Mouse (Mus musculus): Measurements from ENCODE around the gene Entpd8. TPM values are rescaled to one million over a fixed set of nuclear protein-coding genes. Genes with fewer than 3 reads are reported as not detected.

The Entpd8 gene
- polyA plus RNA-seq, 1 experiment from 2014 or later: 1.7 TPM

- 71% methylated on average over 1 of the region's 1 CpGs for WGBS
- Histone ChIP-seq H3K4me1 (replicated peaks; ENCODE audit: control insufficient read depth, insufficient read depth, low read length) (no peaks in the 10 kb centered on the region), H3K36me3 (ENCODE audit: control insufficient read depth, insufficient read depth, low read length) (no peaks in the 10 kb centered on the region), H3K27me3 (replicated peaks; ENCODE audit: control insufficient read depth, insufficient read depth, low read length) (no peaks in the 10 kb centered on the region; the same call in 1 of the 2 replicates), H3K9ac (ENCODE audit: low read depth, low read length) (no peak overlapping the region), H3K4me3 (ENCODE audit: low read depth, low read length) (no peak overlapping the region), H3K27ac (ENCODE audit: low read depth, low read length) (no peak overlapping the region), H3K4me2 (no peak overlapping the region), H3K9me3 (ENCODE audit: control insufficient read depth, low read length) (no peaks in the 10 kb centered on the region)
- DNase-seq (ENCODE audit: low spot score) (no peak), ATAC-seq (replicated peaks; ENCODE audit: low FRiP score) (no peak)
These were observed 1.1 kb upstream of the Entpd8 start for GRCm38 (mm10) chr2:25078967-25079366.

GRCm38 (mm10) chr2:25083697-25084096 lies 3.6 kb downstream of the Entpd8 start:
- ATAC-seq (replicated peaks; ENCODE audit: low FRiP score) (no peak), DNase-seq (ENCODE audit: low spot score) (no peak)
- Histone ChIP-seq H3K36me3 (ENCODE audit: control insufficient read depth, insufficient read depth, low read length) (no peaks in the 10 kb centered on the region), H3K9ac (ENCODE audit: low read depth, low read length) (no peak overlapping the region), H3K4me2 (no peak overlapping the region), H3K27me3 (replicated peaks; ENCODE audit: control insufficient read depth, insufficient read depth, low read length) (no peaks in the 10 kb centered on the region; the same call in 1 of the 2 replicates), H3K4me1 (replicated peaks; ENCODE audit: control insufficient read depth, insufficient read depth, low read length) (no peaks in the 10 kb centered on the region), H3K9me3 (ENCODE audit: control insufficient read depth, low read length) (no peaks in the 10 kb centered on the region), H3K27ac (ENCODE audit: low read depth, low read length) (no peak overlapping the region), H3K4me3 (ENCODE audit: low read depth, low read length) (no peak overlapping the region)
- WGBS: 69% methylated on average over 4 of the region's 4 CpGs

GRCm38 (mm10) chr2:25085571-25085970 lies 5.5 kb downstream of the Entpd8 start:
- H3K4me1 ChIP-seq (replicated peaks; ENCODE audit: control insufficient read depth, insufficient read depth, low read length): no peaks in the 10 kb centered on the region
- DNase-seq (ENCODE audit: low spot score) (no peak), ATAC-seq (replicated peaks; ENCODE audit: low FRiP score) (no peak)
- H3K27me3 ChIP-seq (replicated peaks; ENCODE audit: control insufficient read depth, insufficient read depth, low read length): no peaks in the 10 kb centered on the region; the same call in 1 of the 2 replicates
- H3K4me2 ChIP-seq: no peak overlapping the region
- no peaks in the 10 kb centered on the region for H3K9me3 ChIP-seq (ENCODE audit: control insufficient read depth, low read length)
- no peak overlapping the region for H3K27ac ChIP-seq (ENCODE audit: low read depth, low read length)
- no peak overlapping the region for H3K9ac ChIP-seq (ENCODE audit: low read depth, low read length)
- no peaks in the 10 kb centered on the region for H3K36me3 ChIP-seq (ENCODE audit: control insufficient read depth, insufficient read depth, low read length)
- WGBS: 87% methylated on average over 5 of the region's 5 CpGs
- no peak overlapping the region for H3K4me3 ChIP-seq (ENCODE audit: low read depth, low read length)

- Histone ChIP-seq H3K27ac (ENCODE audit: low read depth, low read length) (no peak overlapping the region), H3K9ac (ENCODE audit: low read depth, low read length) (no peak overlapping the region), H3K36me3 (ENCODE audit: control insufficient read depth, insufficient read depth, low read length) (no peaks in the 10 kb centered on the region), H3K9me3 (ENCODE audit: control insufficient read depth, low read length) (no peaks in the 10 kb centered on the region), H3K4me2 (no peak overlapping the region), H3K4me3 (ENCODE audit: low read depth, low read length) (no peak overlapping the region), H3K27me3 (replicated peaks; ENCODE audit: control insufficient read depth, insufficient read depth, low read length) (peaks cover 6% of the 10 kb centered on the region), H3K4me1 (replicated peaks; ENCODE audit: control insufficient read depth, insufficient read depth, low read length) (no peaks in the 10 kb centered on the region)
- WGBS: 95% methylated on average over 2 of the region's 2 CpGs
- ATAC-seq (replicated peaks; ENCODE audit: low FRiP score): no peak
- no peak for DNase-seq (ENCODE audit: low spot score)
These were observed 7.7 kb downstream of the Entpd8 start for GRCm38 (mm10) chr2:25087842-25088241.

- Histone ChIP-seq H3K36me3 (ENCODE audit: control insufficient read depth, insufficient read depth, low read length) (no peaks in the 10 kb centered on the region), H3K27ac (ENCODE audit: low read depth, low read length) (no peak overlapping the region), H3K9me3 (ENCODE audit: control insufficient read depth, low read length) (no peaks in the 10 kb centered on the region), H3K27me3 (replicated peaks; ENCODE audit: control insufficient read depth, insufficient read depth, low read length) (peaks cover 6% of the 10 kb centered on the region), H3K9ac (ENCODE audit: low read depth, low read length) (no peak overlapping the region), H3K4me2 (no peak overlapping the region), H3K4me3 (ENCODE audit: low read depth, low read length) (no peak overlapping the region), H3K4me1 (replicated peaks; ENCODE audit: control insufficient read depth, insufficient read depth, low read length) (no peaks in the 10 kb centered on the region)
- DNase-seq (ENCODE audit: low spot score): no peak
- WGBS: 54% methylated on average over 3 of the region's 3 CpGs
- no peak for ATAC-seq (replicated peaks; ENCODE audit: low FRiP score)
These were observed 8.5 kb downstream of the Entpd8 start for GRCm38 (mm10) chr2:25088636-25089035.

- ATAC-seq (replicated peaks; ENCODE audit: low FRiP score) (no peak; the same call in 1 of the 2 replicates), DNase-seq (ENCODE audit: low spot score) (no peak)
- peaks cover 10% of the 10 kb centered on the region for H3K27me3 ChIP-seq (replicated peaks; ENCODE audit: control insufficient read depth, insufficient read depth, low read length)
- no peak overlapping the region for H3K27ac ChIP-seq (ENCODE audit: low read depth, low read length)
- H3K4me3 ChIP-seq (ENCODE audit: low read depth, low read length): peak overlapping the region; percentile 10; the same call in 1 of the 2 replicates
- no peaks in the 10 kb centered on the region for H3K9me3 ChIP-seq (ENCODE audit: control insufficient read depth, low read length)
- H3K4me2 ChIP-seq: peak overlapping the region; percentile 59
- H3K36me3 ChIP-seq (ENCODE audit: control insufficient read depth, insufficient read depth, low read length): no peaks in the 10 kb centered on the region
- 39% methylated on average over 17 of the region's 17 CpGs for WGBS
- H3K4me1 ChIP-seq (replicated peaks; ENCODE audit: control insufficient read depth, insufficient read depth, low read length): peaks cover 10% of the 10 kb centered on the region
- no peak overlapping the region for H3K9ac ChIP-seq (ENCODE audit: low read depth, low read length)
These were observed 14.6 kb downstream of the Entpd8 start for GRCm38 (mm10) chr2:25094785-25095108.

GRCm38 (mm10) chr2:25095109-25095850 lies 15.2 kb downstream of the Entpd8 start, which contains the start of gene Noxa1:
TSS of gene Noxa1 (minus strand) at chr2:25095149.
- no peak within 1 kb of the TSS for H3K9ac ChIP-seq (ENCODE audit: low read depth, low read length)
- ATAC-seq (replicated peaks; ENCODE audit: low FRiP score) (peak; percentile 82), DNase-seq (ENCODE audit: low spot score) (no peak)
- H3K9me3 ChIP-seq (ENCODE audit: control insufficient read depth, low read length): no peaks in the 10 kb centered on the region
- no peak within 1 kb of the TSS for H3K27ac ChIP-seq (ENCODE audit: low read depth, low read length)
- H3K4me2 ChIP-seq: peak within 1 kb of the TSS; percentile 59
- peaks cover 10% of the 10 kb centered on the region for H3K4me1 ChIP-seq (replicated peaks; ENCODE audit: control insufficient read depth, insufficient read depth, low read length)
- peaks cover 10% of the 10 kb centered on the region for H3K27me3 ChIP-seq (replicated peaks; ENCODE audit: control insufficient read depth, insufficient read depth, low read length)
- 37% methylated on average over 28 of the region's 28 CpGs for WGBS
- H3K36me3 ChIP-seq (ENCODE audit: control insufficient read depth, insufficient read depth, low read length): no peaks in the 10 kb centered on the region
- H3K4me3 ChIP-seq (ENCODE audit: low read depth, low read length): peak within 1 kb of the TSS; percentile 10; the same call in 1 of the 2 replicates

- Histone ChIP-seq H3K9ac (ENCODE audit: low read depth, low read length) (no peak overlapping the region), H3K4me1 (replicated peaks; ENCODE audit: control insufficient read depth, insufficient read depth, low read length) (peaks cover 10% of the 10 kb centered on the region)
These were observed 18.0 kb downstream of the Entpd8 start for GRCm38 (mm10) chr2:25098005-25098615.

GRCm38 (mm10) chr2:25098956-25099355 lies 18.9 kb downstream of the Entpd8 start:
- 56% methylated on average over 5 of the region's 5 CpGs for WGBS
- no peak overlapping the region for H3K4me2 ChIP-seq
- H3K4me3 ChIP-seq (ENCODE audit: low read depth, low read length): no peak overlapping the region
- no peaks in the 10 kb centered on the region for H3K36me3 ChIP-seq (ENCODE audit: control insufficient read depth, insufficient read depth, low read length)
- DNase-seq (ENCODE audit: low spot score) (no peak), ATAC-seq (replicated peaks; ENCODE audit: low FRiP score) (no peak)
- H3K4me1 ChIP-seq (replicated peaks; ENCODE audit: control insufficient read depth, insufficient read depth, low read length): peaks cover 10% of the 10 kb centered on the region
- no peak overlapping the region for H3K9ac ChIP-seq (ENCODE audit: low read depth, low read length)
- H3K9me3 ChIP-seq (ENCODE audit: control insufficient read depth, low read length): no peaks in the 10 kb centered on the region
- no peak overlapping the region for H3K27ac ChIP-seq (ENCODE audit: low read depth, low read length)
- H3K27me3 ChIP-seq (replicated peaks; ENCODE audit: control insufficient read depth, insufficient read depth, low read length): peaks cover under 1% of the 10 kb centered on the region; the same call in 1 of the 2 replicates

More at GRCm38 (mm10) chr2:25098005-25098615, 18.0 kb downstream of the Entpd8 start:
- peaks cover 3% of the 10 kb centered on the region; the same call in 1 of the 2 replicates for H3K27me3 ChIP-seq (replicated peaks; ENCODE audit: control insufficient read depth, insufficient read depth, low read length)
- ATAC-seq (replicated peaks; ENCODE audit: low FRiP score) (no peak), DNase-seq (ENCODE audit: low spot score) (no peak)
- H3K4me2 ChIP-seq: no peak overlapping the region
- H3K36me3 ChIP-seq (ENCODE audit: control insufficient read depth, insufficient read depth, low read length): no peaks in the 10 kb centered on the region
- no peaks in the 10 kb centered on the region for H3K9me3 ChIP-seq (ENCODE audit: control insufficient read depth, low read length)
- no peak overlapping the region for H3K4me3 ChIP-seq (ENCODE audit: low read depth, low read length)
- 72% methylated on average over 3 of the region's 3 CpGs for WGBS
- no peak overlapping the region for H3K27ac ChIP-seq (ENCODE audit: low read depth, low read length)

Measured in liver, embryonic 11.5 days (tissue).